Mouse (Mus musculus) E14TG2a.4 (cell line): ENCODE results near the gene Asb4.

Source experiments
- CTCF ChIP-seq: conservative IDR thresholded peaks from 2 replicates; pipeline ENCODE4 v1.5.1; 2014; ENCODE audit warnings: low read length
- NANOG ChIP-seq: IDR thresholded peaks from 2 replicates; pipeline ENCODE4 v1.6.1; 2014; ENCODE audit warnings: borderline replicate concordance, low read length, mixed read lengths
- POU5F1 ChIP-seq: IDR thresholded peaks from 2 replicates; pipeline ENCODE4 v1.6.1; 2014; ENCODE audit warnings: low read length, borderline replicate concordance

DNA sequence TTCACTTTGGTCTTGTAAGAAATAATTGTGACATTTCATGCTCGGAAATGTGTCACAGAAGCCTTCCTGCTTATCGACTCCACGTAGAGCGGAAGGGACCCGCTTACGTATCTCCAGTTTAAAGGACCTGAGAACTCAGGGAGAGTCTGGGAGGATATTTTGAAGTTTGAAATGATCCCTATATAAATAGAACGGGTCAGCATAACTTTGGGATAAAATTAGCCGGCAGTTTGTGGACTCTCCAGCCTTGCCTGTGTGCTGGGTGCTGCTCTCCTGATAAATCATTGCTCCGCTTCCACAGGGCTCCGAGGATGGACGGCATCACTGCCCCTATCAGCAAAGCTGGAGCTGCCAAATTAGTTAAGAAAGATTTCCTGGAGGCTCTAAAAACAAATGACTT, 7.1 kb downstream of the Asb4 start:
- TF ChIP-seq CTCF = no peak
- TF ChIP-seq POU5F1 = no peak
- no peak for TF ChIP-seq NANOG
